Mouse (Mus musculus) ES-E14 (cell line): ENCODE data around the gene Rapgef2. TPM values are rescaled to one million over a fixed set of nuclear protein-coding genes. Genes with fewer than 3 reads are reported as not detected.

Source experiments
- DNase-seq: peaks from one replicate; pipeline ENCODE4 v3.0.0-alpha.2; 2013; ENCODE audit warnings: low read depth, low spot score
- H3K27ac ChIP-seq: 2 replicates; pipeline ENCODE4 v1.5.1; 2012; ENCODE audit warnings: low read depth, mild to moderate bottlenecking, low read length, moderate library complexity, mixed read lengths; ENCODE audit not compliant: poor library complexity, insufficient read depth, severe bottlenecking
- H3K36me3 ChIP-seq: 2 replicates; pipeline ENCODE4 v1.6.1; 2012; ENCODE audit warnings: mild to moderate bottlenecking, low read length, moderate library complexity, mixed read lengths; ENCODE audit not compliant: control insufficient read depth, poor library complexity, insufficient read depth, severe bottlenecking
- H3K4me1 ChIP-seq, 2 experiments: fragments of 150-350 bp in 1 of 2; sonication (generic) in 1 of 2; 2 replicates each; pipeline ENCODE4 v1.6.1; 2012; ENCODE audit warnings: low read length in 2 of 2, mild to moderate bottlenecking in 1 of 2, mixed read lengths in 1 of 2; ENCODE audit not compliant: control insufficient read depth in 2 of 2, insufficient read depth in 2 of 2, poor library complexity in 1 of 2
- H3K4me3 ChIP-seq, 2 experiments: fragments of 150-350 bp in 1 of 2; sonication (generic) in 1 of 2; 2 replicates each; pipeline ENCODE4 v1.5.1; 2012; ENCODE audit warnings: low read length in 2 of 2, low read depth in 1 of 2, mild to moderate bottlenecking in 1 of 2, mixed read lengths in 1 of 2; ENCODE audit not compliant: insufficient read depth in 1 of 2, poor library complexity in 1 of 2, severe bottlenecking in 1 of 2
- H3K9ac ChIP-seq: 2 replicates; pipeline ENCODE4 v1.6.1; 2012; ENCODE audit warnings: low read depth, mild to moderate bottlenecking, low read length, mixed read lengths; ENCODE audit not compliant: poor library complexity, insufficient read depth, severe bottlenecking
- H3K9me3 ChIP-seq: fragments of 150-350 bp; sonication (generic); 2 replicates; pipeline ENCODE4 v1.6.1; 2012; ENCODE audit warnings: low read depth, mild to moderate bottlenecking, low read length; ENCODE audit not compliant: control insufficient read depth, insufficient read depth
- CHD2 ChIP-seq: IDR thresholded peaks from 2 replicates; pipeline ENCODE4 v1.6.1; 2014; ENCODE audit warnings: mild to moderate bottlenecking, low read depth, low read length, inconsistent platforms
- HCFC1 ChIP-seq: IDR thresholded peaks from 2 replicates; pipeline ENCODE4 v1.6.1; 2012; ENCODE audit warnings: low read length, inconsistent platforms, borderline replicate concordance; ENCODE audit not compliant: insufficient read depth
- MAFK ChIP-seq: IDR thresholded peaks from 2 replicates; pipeline ENCODE4 v1.6.1; 2014; ENCODE audit warnings: mild to moderate bottlenecking, low read depth, low read length, inconsistent platforms; ENCODE audit not compliant: insufficient read depth
- ZC3H11A ChIP-seq: IDR thresholded peaks from 2 replicates; pipeline ENCODE4 v1.6.1; 2012; ENCODE audit warnings: low read depth, mild to moderate bottlenecking, inconsistent platforms, low read length, borderline replicate concordance
- ZNF384 ChIP-seq: IDR thresholded peaks from 2 replicates; pipeline ENCODE4 v1.6.1; 2012; ENCODE audit warnings: low read depth, low read length, inconsistent platforms
- in situ Hi-C, 2 experiments: fragments of 600-800 bp; cut with MboI; formaldehyde crosslinking; loops; one replicate each; pipeline ENCODE4 v1.15.1; 2025; ENCODE audit warnings: low sequenced_read_pairs in 2 of 2, inconsistent platforms in 1 of 2; ENCODE audit not compliant: unreplicated experiment in 2 of 2
- total RNA-seq: library from RNA; depleted of rRNA; stranded (reverse); fragments of 300-350 nt; gene quantifications from 2 replicates; pipeline ENCODE4 v1.2.3, GENCODE M21; 2012

The Rapgef2 gene
- total RNA-seq, 1 experiment = 12.0 TPM

GRCm38 (mm10) chr3:79121391-79121790 is 164.9 kb downstream of the Rapgef2 start:
- Histone ChIP-seq H3K27ac (no peak overlapping the region), H3K4me1 (no peaks in the 10 kb centered on the region), H3K36me3 (no peaks in the 10 kb centered on the region), H3K9ac (no peak overlapping the region), H3K4me3 (no peak overlapping the region), H3K9me3 (no peaks in the 10 kb centered on the region)
- TF ChIP-seq MAFK (no peak), ZC3H11A (no peak), ZNF384 (no peak), HCFC1 (no peak)
- in situ Hi-C loops = no loop called here
- DNase-seq = no peak

- DNase-seq = no peak
- Histone ChIP-seq H3K9ac (no peak overlapping the region), H3K9me3 (no peaks in the 10 kb centered on the region), H3K4me1 (no peaks in the 10 kb centered on the region), H3K4me3 (no peak overlapping the region), H3K36me3 (no peaks in the 10 kb centered on the region), H3K27ac (no peak overlapping the region)
- in situ Hi-C loops = no loop called here
- TF ChIP-seq CHD2 = no peak
- no peak for TF ChIP-seq ZNF384
- TF ChIP-seq MAFK = no peak
- TF ChIP-seq HCFC1 = no peak
- TF ChIP-seq ZC3H11A = no peak
Observed at GRCm38 (mm10) chr3:79119983-79120382, 166.3 kb downstream of the Rapgef2 start.

GRCm38 (mm10) chr3:79110153-79110552 is 176.2 kb downstream of the Rapgef2 start:
- no peak for TF ChIP-seq HCFC1
- no peak for TF ChIP-seq ZNF384
- TF ChIP-seq MAFK = no peak
- no peak for TF ChIP-seq CHD2
- TF ChIP-seq ZC3H11A = no peak
- Histone ChIP-seq H3K9ac (no peak overlapping the region), H3K4me3 (no peak overlapping the region), H3K4me1 (no peaks in the 10 kb centered on the region), H3K36me3 (no peaks in the 10 kb centered on the region), H3K9me3 (no peaks in the 10 kb centered on the region), H3K27ac (no peak overlapping the region)
- no peak for DNase-seq
- in situ Hi-C loops = no loop called here

GRCm38 (mm10) chr3:79108246-79108645 is 178.1 kb downstream of the Rapgef2 start:
- TF ChIP-seq ZNF384 = no peak
- no peak for TF ChIP-seq CHD2
- TF ChIP-seq MAFK = no peak
- no peak for TF ChIP-seq ZC3H11A
- no peak for TF ChIP-seq HCFC1
- in situ Hi-C loops = no loop called here
- no peak for DNase-seq

GRCm38 (mm10) chr3:79106360-79106759 is 180.0 kb downstream of the Rapgef2 start:
- in situ Hi-C loops = no loop called here
- no peak overlapping the region for H3K9ac ChIP-seq
- H3K27ac ChIP-seq = no peak overlapping the region
- H3K4me1 ChIP-seq = no peaks in the 10 kb centered on the region
- DNase-seq = peak; percentile 9
- H3K36me3 ChIP-seq = peaks cover 3% of the 10 kb centered on the region
- no peak for TF ChIP-seq CHD2
- peak; percentile 42; the same call in 1 of the 2 replicates for TF ChIP-seq ZC3H11A
- TF ChIP-seq HCFC1 = no peak
- TF ChIP-seq MAFK = no peak
- no peak for TF ChIP-seq ZNF384
- H3K9me3 ChIP-seq = no peaks in the 10 kb centered on the region
- H3K4me3 ChIP-seq = no peak overlapping the region

More at GRCm38 (mm10) chr3:79108246-79108645, 178.1 kb downstream of the Rapgef2 start:
- Histone ChIP-seq H3K36me3 (peaks cover 3% of the 10 kb centered on the region), H3K9ac (no peak overlapping the region), H3K27ac (no peak overlapping the region), H3K4me1 (no peaks in the 10 kb centered on the region), H3K9me3 (no peaks in the 10 kb centered on the region), H3K4me3 (no peak overlapping the region)
